Mouse (Mus musculus): ENCODE measurements around the gene Tbx5. TPM values are rescaled to one million over a fixed set of nuclear protein-coding genes. Genes with fewer than 3 reads are reported as not detected.

Gene Tbx5
- polyA plus RNA-seq, 1 experiment from 2014 or later: 36.3 TPM

GRCm38 (mm10) chr5:119844366-119844765 lies 11.9 kb downstream of the Tbx5 start:
- Histone ChIP-seq H3K36me3 (ENCODE audit: control insufficient read depth, insufficient read depth) (peaks cover 6% of the 10 kb centered on the region; the same call in 1 of the 2 replicates), H3K27ac (ENCODE audit: low read length) (peak overlapping the region; percentile 49; the same call in 1 of the 2 replicates), H3K4me1 (ENCODE audit: control insufficient read depth, insufficient read depth, low read length) (peaks cover 22% of the 10 kb centered on the region), H3K4me3 (ENCODE audit: low read length) (no peak overlapping the region), H3K9ac (ENCODE audit: low read length) (no peak overlapping the region; the same call in 1 of the 2 replicates), H3K4me2 (ENCODE audit: low read depth, low read length) (peak overlapping the region; percentile 55; the same call in 1 of the 2 replicates), H3K27me3 (ENCODE audit: control insufficient read depth, insufficient read depth, low read length) (peaks cover 12% of the 10 kb centered on the region; the same call in 1 of the 2 replicates), H3K9me3 (replicated peaks; ENCODE audit: control insufficient read depth, low read length) (no peaks in the 10 kb centered on the region)
- ATAC-seq (replicated peaks; ENCODE audit: extremely low read depth, insufficient read depth, low FRiP score): no peak
- WGBS: 26% methylated on average over 5 of the region's 5 CpGs

GRCm38 (mm10) chr5:119844994-119845393 lies 12.5 kb downstream of the Tbx5 start:
- WGBS: 2% methylated on average over 21 of the region's 21 CpGs
- Histone ChIP-seq H3K36me3 (ENCODE audit: control insufficient read depth, insufficient read depth) (peaks cover 6% of the 10 kb centered on the region; the same call in 1 of the 2 replicates), H3K27me3 (ENCODE audit: control insufficient read depth, insufficient read depth, low read length) (peaks cover 12% of the 10 kb centered on the region; the same call in 1 of the 2 replicates), H3K4me2 (ENCODE audit: low read depth, low read length) (peak overlapping the region; percentile 55), H3K4me3 (ENCODE audit: low read length) (peak overlapping the region; percentile 28), H3K27ac (ENCODE audit: low read length) (peak overlapping the region; percentile 8), H3K9ac (ENCODE audit: low read length) (peak overlapping the region; percentile 48), H3K9me3 (replicated peaks; ENCODE audit: control insufficient read depth, low read length) (no peaks in the 10 kb centered on the region), H3K4me1 (ENCODE audit: control insufficient read depth, insufficient read depth, low read length) (peaks cover 22% of the 10 kb centered on the region)
- ATAC-seq (replicated peaks; ENCODE audit: extremely low read depth, insufficient read depth, low FRiP score): peak; percentile 87

- H3K36me3 ChIP-seq (ENCODE audit: control insufficient read depth, insufficient read depth): peaks cover 13% of the 10 kb centered on the region
- peak; percentile 86 for ATAC-seq (replicated peaks; ENCODE audit: extremely low read depth, insufficient read depth, low FRiP score)
Observed at GRCm38 (mm10) chr5:119857052-119857451, 24.6 kb downstream of the Tbx5 start.

GRCm38 (mm10) chr5:119861301-119861700 lies 28.8 kb downstream of the Tbx5 start:
- no peaks in the 10 kb centered on the region for H3K9me3 ChIP-seq (replicated peaks; ENCODE audit: control insufficient read depth, low read length)
- H3K27ac ChIP-seq (ENCODE audit: low read length): no peak overlapping the region
- peaks cover 24% of the 10 kb centered on the region for H3K4me1 ChIP-seq (ENCODE audit: control insufficient read depth, insufficient read depth, low read length)
- H3K27me3 ChIP-seq (ENCODE audit: control insufficient read depth, insufficient read depth, low read length): no peaks in the 10 kb centered on the region
- no peak overlapping the region for H3K9ac ChIP-seq (ENCODE audit: low read length)
- H3K4me2 ChIP-seq (ENCODE audit: low read depth, low read length): no peak overlapping the region
- H3K36me3 ChIP-seq (ENCODE audit: control insufficient read depth, insufficient read depth): peaks cover 16% of the 10 kb centered on the region
- ATAC-seq (replicated peaks; ENCODE audit: extremely low read depth, insufficient read depth, low FRiP score): no peak
- no peak overlapping the region for H3K4me3 ChIP-seq (ENCODE audit: low read length)
- WGBS: 28% methylated on average over 5 of the region's 5 CpGs

More at GRCm38 (mm10) chr5:119857052-119857451, 24.6 kb downstream of the Tbx5 start:
- WGBS: 15% methylated on average over 4 of the region's 4 CpGs
- Histone ChIP-seq H3K4me1 (ENCODE audit: control insufficient read depth, insufficient read depth, low read length) (peaks cover 26% of the 10 kb centered on the region), H3K9me3 (replicated peaks; ENCODE audit: control insufficient read depth, low read length) (no peaks in the 10 kb centered on the region), H3K4me3 (ENCODE audit: low read length) (no peak overlapping the region), H3K4me2 (ENCODE audit: low read depth, low read length) (no peak overlapping the region), H3K9ac (ENCODE audit: low read length) (no peak overlapping the region), H3K27ac (ENCODE audit: low read length) (peak overlapping the region; percentile 72), H3K27me3 (ENCODE audit: control insufficient read depth, insufficient read depth, low read length) (no peaks in the 10 kb centered on the region)

GRCm38 (mm10) chr5:119862431-119862830 lies 30.0 kb downstream of the Tbx5 start:
- Histone ChIP-seq H3K36me3 (ENCODE audit: control insufficient read depth, insufficient read depth) (peaks cover 21% of the 10 kb centered on the region), H3K27ac (ENCODE audit: low read length) (peak overlapping the region; percentile 23; the same call in 1 of the 2 replicates), H3K9me3 (replicated peaks; ENCODE audit: control insufficient read depth, low read length) (no peaks in the 10 kb centered on the region), H3K9ac (ENCODE audit: low read length) (no peak overlapping the region), H3K4me2 (ENCODE audit: low read depth, low read length) (no peak overlapping the region), H3K4me1 (ENCODE audit: control insufficient read depth, insufficient read depth, low read length) (peaks cover 16% of the 10 kb centered on the region), H3K27me3 (ENCODE audit: control insufficient read depth, insufficient read depth, low read length) (peaks cover 2% of the 10 kb centered on the region; the same call in 1 of the 2 replicates), H3K4me3 (ENCODE audit: low read length) (no peak overlapping the region)
- ATAC-seq (replicated peaks; ENCODE audit: extremely low read depth, insufficient read depth, low FRiP score): no peak
- WGBS: 47% methylated on average over 5 of the region's 5 CpGs

GRCm38 (mm10) chr5:119866277-119867235 lies 34.1 kb downstream of the Tbx5 start:
- Histone ChIP-seq H3K27ac (ENCODE audit: low read length) (no peak overlapping the region), H3K27me3 (ENCODE audit: control insufficient read depth, insufficient read depth, low read length) (peaks cover 2% of the 10 kb centered on the region; the same call in 1 of the 2 replicates), H3K4me2 (ENCODE audit: low read depth, low read length) (peak overlapping the region; percentile 10), H3K4me1 (ENCODE audit: control insufficient read depth, insufficient read depth, low read length) (peaks cover 10% of the 10 kb centered on the region), H3K9me3 (replicated peaks; ENCODE audit: control insufficient read depth, low read length) (no peaks in the 10 kb centered on the region), H3K36me3 (ENCODE audit: control insufficient read depth, insufficient read depth) (peaks cover 25% of the 10 kb centered on the region), H3K4me3 (ENCODE audit: low read length) (no peak overlapping the region), H3K9ac (ENCODE audit: low read length) (no peak overlapping the region)
- no peak for ATAC-seq (replicated peaks; ENCODE audit: extremely low read depth, insufficient read depth, low FRiP score)
- 55% methylated on average over 31 of the region's 31 CpGs for WGBS

- no peaks in the 10 kb centered on the region for H3K4me1 ChIP-seq (ENCODE audit: control insufficient read depth, insufficient read depth, low read length)
- H3K4me3 ChIP-seq (ENCODE audit: low read length): no peak overlapping the region
- no peak overlapping the region for H3K27ac ChIP-seq (ENCODE audit: low read length)
- no peak overlapping the region for H3K9ac ChIP-seq (ENCODE audit: low read length)
- no peak overlapping the region for H3K4me2 ChIP-seq (ENCODE audit: low read depth, low read length)
- 84% methylated on average over 6 of the region's 6 CpGs for whole genome bisulfite sequencing
- no peak for ATAC-seq (replicated peaks; ENCODE audit: extremely low read depth, insufficient read depth, low FRiP score)
- peaks cover 2% of the 10 kb centered on the region; the same call in 1 of the 2 replicates for H3K27me3 ChIP-seq (ENCODE audit: control insufficient read depth, insufficient read depth, low read length)
- no peaks in the 10 kb centered on the region for H3K9me3 ChIP-seq (replicated peaks; ENCODE audit: control insufficient read depth, low read length)
- H3K36me3 ChIP-seq (ENCODE audit: control insufficient read depth, insufficient read depth): peaks cover 24% of the 10 kb centered on the region
Observed at GRCm38 (mm10) chr5:119867986-119868385, 35.5 kb downstream of the Tbx5 start.

- no peaks in the 10 kb centered on the region for H3K9me3 ChIP-seq (replicated peaks; ENCODE audit: control insufficient read depth, low read length)
- no peaks in the 10 kb centered on the region for H3K27me3 ChIP-seq (ENCODE audit: control insufficient read depth, insufficient read depth, low read length)
- peaks cover 21% of the 10 kb centered on the region for H3K4me1 ChIP-seq (ENCODE audit: control insufficient read depth, insufficient read depth, low read length)
- H3K36me3 ChIP-seq (ENCODE audit: control insufficient read depth, insufficient read depth): peaks cover 11% of the 10 kb centered on the region
- H3K9ac ChIP-seq (ENCODE audit: low read length): no peak overlapping the region
- peak; percentile 64 for ATAC-seq (replicated peaks; ENCODE audit: extremely low read depth, insufficient read depth, low FRiP score)
- no peak overlapping the region for H3K4me2 ChIP-seq (ENCODE audit: low read depth, low read length)
- H3K27ac ChIP-seq (ENCODE audit: low read length): no peak overlapping the region; the same call in 1 of the 2 replicates
- 15% methylated on average over 2 of the region's 2 CpGs for WGBS
- no peak overlapping the region for H3K4me3 ChIP-seq (ENCODE audit: low read length)
Observed at GRCm38 (mm10) chr5:119875421-119875820, 43.0 kb downstream of the Tbx5 start.

GRCm38 (mm10) chr5:119877185-119877584 lies 44.7 kb downstream of the Tbx5 start:
- 20% methylated on average over 6 of the region's 6 CpGs for WGBS
- Histone ChIP-seq H3K4me1 (ENCODE audit: control insufficient read depth, insufficient read depth, low read length) (peaks cover 21% of the 10 kb centered on the region), H3K4me3 (ENCODE audit: low read length) (no peak overlapping the region), H3K27me3 (ENCODE audit: control insufficient read depth, insufficient read depth, low read length) (no peaks in the 10 kb centered on the region), H3K36me3 (ENCODE audit: control insufficient read depth, insufficient read depth) (peaks cover 18% of the 10 kb centered on the region), H3K27ac (ENCODE audit: low read length) (peak overlapping the region; percentile 38), H3K9me3 (replicated peaks; ENCODE audit: control insufficient read depth, low read length) (no peaks in the 10 kb centered on the region), H3K4me2 (ENCODE audit: low read depth, low read length) (no peak overlapping the region), H3K9ac (ENCODE audit: low read length) (no peak overlapping the region)
- peak; percentile 31; the same call in 1 of the 2 replicates for ATAC-seq (replicated peaks; ENCODE audit: extremely low read depth, insufficient read depth, low FRiP score)
